Mouse (Mus musculus) left cerebral cortex, adult 2 months (tissue): ENCODE results near the gene Rad51. TPM values are rescaled to one million over a fixed set of nuclear protein-coding genes. Genes with fewer than 3 reads are reported as not detected.

Experiments
- DNase-seq, 2 experiments: peaks; one replicate each; pipeline ENCODE4 v3.0.0; 2021 to 2022; ENCODE audit warnings: low spot score in 2 of 2, mixed read lengths in 1 of 2; ENCODE audit errors: extremely low spot score in 1 of 2
- H3K27ac ChIP-seq: fragments of 200-600 bp; 2 replicates; pipeline ENCODE4 v1.8.1; 2022
- H3K4me3 ChIP-seq: fragments of 200-600 bp; 2 replicates; pipeline ENCODE4 v1.8.1; 2022
- CTCF ChIP-seq: fragments of 200-600 bp; IDR thresholded peaks from 2 replicates; pipeline ENCODE4 v1.8.1; 2022; ENCODE audit warnings: antibody characterized with exemption, mild to moderate bottlenecking, moderate library complexity
- intact Hi-C: fragments of 180-260 bp; cut with DNase I; formaldehyde crosslinking; loops from one replicate; pipeline ENCODE4 v1.15.1; 2025
- total RNA-seq, 2 experiments: library from RNA; stranded (reverse); gene quantifications; 2 replicates each; pipeline ENCODE4 v1.2.3; 2021

Rad51 gene
- total RNA-seq, 2 experiments from 2014 or later, result 0.82 to 0.97 TPM

DNA sequence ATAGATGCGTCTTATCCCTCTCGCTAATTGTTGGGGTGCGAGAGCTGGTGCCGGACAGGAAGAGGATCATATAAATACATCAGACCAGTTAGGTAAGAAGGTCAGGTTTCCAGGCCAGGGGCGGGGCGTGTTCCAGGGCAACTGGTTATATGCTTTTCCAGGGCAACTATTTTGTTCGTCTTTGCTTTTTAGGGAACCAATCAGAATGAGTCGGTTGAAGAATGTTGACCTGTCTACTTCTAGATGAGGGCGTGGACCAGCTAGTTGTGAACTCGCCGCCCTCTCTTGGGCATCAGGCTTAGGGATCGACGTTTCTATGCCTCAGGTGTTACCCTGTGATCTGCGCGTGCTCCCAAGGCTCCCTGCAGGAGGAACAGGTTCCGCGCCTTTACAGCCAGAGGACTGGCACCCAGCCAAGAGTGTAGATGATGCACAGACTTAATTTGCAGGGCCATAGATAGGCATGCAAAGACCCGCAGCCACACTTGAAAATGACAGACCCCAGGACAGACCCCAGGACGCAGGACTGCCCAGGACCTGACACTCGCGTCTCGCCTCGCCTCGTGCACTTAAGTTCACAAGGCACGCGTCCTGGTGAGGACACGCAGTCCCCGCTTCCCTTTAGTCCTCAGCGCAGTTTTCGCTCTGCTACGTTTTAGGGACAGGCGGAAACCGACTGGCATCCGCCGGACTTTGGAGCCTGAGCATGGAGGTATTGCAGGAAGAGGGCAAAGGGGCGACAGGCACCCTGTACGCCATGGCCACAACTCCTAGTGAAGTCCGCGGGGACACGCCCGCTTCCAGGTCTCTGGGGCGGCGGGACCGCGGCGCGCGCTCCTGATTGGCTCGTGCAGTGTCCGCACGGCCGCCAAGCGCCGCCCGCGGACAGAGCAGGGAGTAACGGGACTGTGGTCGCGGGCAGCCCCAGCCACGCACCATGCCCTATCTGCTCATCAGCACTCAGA is 54.6 kb downstream of the Rad51 start, which contains the start of gene Gchfr:
Gene Gchfr, plus strand, starts transcription at position 873 of the 965 bp plus-strand sequence.
- peak; percentile 19 for TF ChIP-seq CTCF
- Histone ChIP-seq H3K27ac (no peak within 1 kb of the TSS), H3K4me3 (peak within 1 kb of the TSS; percentile 59)
- peak; percentile 30 to 57 for DNase-seq
- intact Hi-C loops, result no loop called here

DNA sequence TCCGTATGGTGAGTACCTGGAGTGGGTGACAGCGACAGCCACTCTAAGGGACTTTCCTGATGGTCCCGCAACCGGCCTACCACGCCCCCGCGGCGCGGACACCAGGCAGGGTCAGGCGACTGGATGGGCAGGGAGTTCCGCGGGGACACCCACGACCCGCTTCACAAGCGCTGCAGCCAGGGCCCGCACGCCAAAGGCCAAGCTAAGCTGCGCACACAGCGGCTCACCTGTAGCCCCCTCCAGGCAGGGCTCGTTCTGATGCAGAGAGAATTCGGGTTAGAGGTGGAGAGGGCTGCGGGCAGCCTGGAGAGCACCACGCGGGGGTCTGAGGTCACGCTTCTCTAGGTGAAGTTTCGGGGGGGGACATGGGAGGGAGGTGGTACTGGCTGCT is 55.3 kb downstream of the Rad51 start:
- TF ChIP-seq CTCF, result no peak
- no peak for DNase-seq
- intact Hi-C loops, result no loop called here
- Histone ChIP-seq H3K4me3 (peak overlapping the region; percentile 59), H3K27ac (no peak overlapping the region)

DNA sequence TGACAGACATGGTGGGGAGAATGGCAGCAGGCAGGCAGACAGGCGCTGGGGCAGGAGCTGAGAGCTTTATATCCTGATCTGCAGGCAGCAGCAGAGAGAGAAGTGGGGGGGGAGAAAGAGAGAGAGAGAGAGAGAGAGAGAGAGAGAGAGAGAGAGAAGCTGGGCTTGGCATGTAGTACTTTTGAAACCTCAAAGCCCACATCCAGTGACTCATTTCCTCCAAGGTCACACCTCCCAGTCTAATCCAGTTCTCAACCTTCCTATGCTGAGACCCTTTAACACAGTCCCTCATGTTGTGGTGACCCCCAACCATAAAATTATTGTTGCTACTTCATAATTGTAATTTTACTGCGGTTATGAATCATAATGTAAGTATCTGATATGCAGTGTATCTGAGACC is 57.7 kb downstream of the Rad51 start:
- no peak for DNase-seq
- H3K4me3 ChIP-seq, result no peak overlapping the region
- intact Hi-C loops, result no loop called here
- H3K27ac ChIP-seq, result no peak overlapping the region
- TF ChIP-seq CTCF, result no peak

DNA sequence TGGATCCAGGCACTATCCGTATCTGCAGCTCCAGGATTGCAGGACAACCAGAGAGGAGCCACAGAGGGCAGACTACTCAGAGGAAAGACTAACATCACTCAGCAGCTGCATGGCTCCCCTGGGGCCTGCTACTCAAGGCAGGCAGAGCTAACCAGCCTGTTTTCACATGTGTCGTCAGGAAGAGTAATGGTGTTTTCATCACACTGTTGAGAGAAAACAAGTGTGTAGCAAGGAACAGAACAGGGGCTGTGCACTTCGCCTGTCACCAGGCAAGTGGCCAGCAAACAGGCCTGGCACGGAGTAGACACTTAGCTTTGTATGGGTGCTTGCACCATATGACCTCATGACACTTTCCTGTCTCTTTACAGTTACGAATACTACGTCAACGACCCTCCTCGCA is 59.0 kb downstream of the Rad51 start:
- DNase-seq, result no peak
- intact Hi-C loops, result no loop called here
- no peak for TF ChIP-seq CTCF
- Histone ChIP-seq H3K4me3 (no peak overlapping the region), H3K27ac (no peak overlapping the region)

DNA sequence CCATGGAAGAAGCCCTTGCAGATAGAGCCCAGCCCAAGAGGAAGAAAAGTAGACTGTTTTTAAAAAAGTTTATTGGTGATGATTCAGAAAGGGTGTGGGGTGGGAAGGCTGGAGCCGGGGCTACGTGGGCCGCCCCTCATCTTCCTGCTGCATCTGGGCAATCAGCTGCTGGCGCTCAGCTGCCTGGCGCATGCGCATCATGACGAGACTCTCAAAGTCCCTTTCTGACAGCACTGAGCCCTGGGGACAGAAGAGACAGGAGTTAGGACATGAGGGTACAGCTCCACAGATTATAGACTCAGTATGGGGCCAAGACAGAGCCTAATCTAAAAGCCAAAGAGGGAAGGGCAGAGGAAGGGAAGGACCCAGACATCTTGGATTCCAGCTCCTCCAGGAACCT is 59.9 kb downstream of the Rad51 start:
- TF ChIP-seq CTCF, result no peak
- no peak overlapping the region for H3K4me3 ChIP-seq
- intact Hi-C loops, result no loop called here
- no peak for DNase-seq
- no peak overlapping the region for H3K27ac ChIP-seq

DNA sequence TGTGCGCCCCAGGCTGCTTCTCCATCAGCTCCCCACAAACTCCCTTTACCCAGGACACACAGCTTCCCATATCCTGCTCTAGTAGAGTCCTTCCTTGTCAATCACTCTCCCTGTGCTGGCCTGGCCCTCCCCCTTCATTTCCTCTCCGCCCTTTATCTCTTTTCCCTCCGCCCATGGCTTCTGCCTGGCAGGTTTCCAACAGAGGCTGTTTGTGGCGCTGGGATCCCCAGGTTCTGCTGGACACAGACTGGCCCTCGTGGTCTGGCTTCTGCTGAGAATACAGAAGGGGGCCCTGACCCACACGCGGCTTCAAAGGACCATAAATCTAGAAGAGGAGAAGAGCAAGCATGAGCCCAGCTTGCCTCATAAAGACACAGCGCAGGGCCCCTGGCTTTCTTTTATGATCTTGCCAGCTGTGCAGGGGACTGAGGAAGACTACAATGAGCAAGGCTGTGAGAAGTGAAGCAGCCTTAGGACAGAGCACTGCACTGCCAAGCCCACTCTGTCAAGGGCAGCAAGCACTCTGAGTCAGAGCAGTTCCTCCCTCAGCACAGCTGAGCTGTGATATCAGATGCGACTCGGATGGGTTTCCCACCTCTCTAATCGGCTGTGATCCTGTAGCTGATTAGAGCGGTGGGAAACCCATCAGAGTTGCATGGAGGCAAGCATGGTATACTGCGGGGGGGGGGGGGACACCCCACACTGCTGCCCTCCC is 60.4 kb downstream of the Rad51 start:
- intact Hi-C loops, result no loop called here
- peak in 1 of 2 experiments; percentile 22 for DNase-seq
- no peak for TF ChIP-seq CTCF
- Histone ChIP-seq H3K27ac (no peak overlapping the region), H3K4me3 (no peak overlapping the region)

DNA sequence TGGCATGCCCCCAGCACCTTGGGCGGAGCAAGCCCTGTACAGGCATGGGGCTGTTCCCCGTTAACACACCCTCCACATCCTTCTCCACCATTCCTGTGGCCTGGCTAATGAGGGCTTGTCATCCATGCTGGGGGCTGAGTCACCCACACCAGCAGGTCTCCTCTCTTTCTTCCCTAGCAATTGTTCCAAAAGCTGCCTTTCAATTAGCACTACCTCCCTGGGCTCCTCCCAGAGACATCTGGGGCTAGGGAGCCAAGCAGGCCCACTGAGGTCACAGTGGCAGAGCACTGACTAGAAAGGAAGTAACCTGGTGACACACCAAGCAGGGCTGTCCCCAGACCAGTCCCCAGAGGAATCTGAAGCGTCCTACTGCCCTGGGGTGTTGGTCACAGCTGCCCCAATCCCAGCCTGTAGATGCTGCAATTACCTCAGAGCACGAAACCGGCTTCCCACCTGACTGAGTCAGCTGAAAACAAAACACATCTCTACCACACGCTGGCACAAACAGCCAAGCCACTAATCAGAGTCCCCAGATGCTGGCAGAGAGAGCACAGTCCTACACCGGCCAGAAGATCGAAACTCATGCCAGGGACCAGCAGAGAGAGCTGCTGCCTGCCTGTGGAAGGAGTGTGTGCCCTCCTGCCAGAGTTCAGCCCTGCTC is 61.5 kb downstream of the Rad51 start, which contains the start of gene Gm14137:
Gene Gm14137, plus strand, starts transcription at position 519 of the 661 bp plus-strand sequence.
- TF ChIP-seq CTCF, result no peak
- intact Hi-C loops, result no loop called here
- Histone ChIP-seq H3K27ac (no peak within 1 kb of the TSS), H3K4me3 (no peak within 1 kb of the TSS)
- no peak for DNase-seq

DNA sequence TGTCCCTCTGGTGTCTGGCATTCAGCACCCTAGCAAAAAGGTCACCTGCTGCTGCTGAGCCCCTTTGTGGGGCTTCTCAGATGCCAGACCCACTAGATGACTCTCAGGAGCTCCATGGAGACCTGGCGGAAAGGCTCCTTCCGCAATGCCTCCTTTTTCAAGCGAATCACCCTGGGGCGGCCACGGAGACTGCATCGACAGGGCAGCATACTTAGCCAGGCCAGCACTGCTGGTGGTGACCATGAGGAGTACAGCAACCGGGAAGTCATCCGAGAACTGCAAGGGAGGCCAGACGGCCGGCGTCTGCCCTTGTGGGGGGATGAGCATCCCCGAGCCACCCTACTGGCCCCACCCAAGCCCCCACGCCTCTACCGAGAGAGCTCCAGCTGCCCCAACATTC is 62.3 kb downstream of the Rad51 start:
- no peak for DNase-seq
- TF ChIP-seq CTCF, result no peak
- intact Hi-C loops, result no loop called here
- H3K27ac ChIP-seq, result no peak overlapping the region
- H3K4me3 ChIP-seq, result no peak overlapping the region

DNA sequence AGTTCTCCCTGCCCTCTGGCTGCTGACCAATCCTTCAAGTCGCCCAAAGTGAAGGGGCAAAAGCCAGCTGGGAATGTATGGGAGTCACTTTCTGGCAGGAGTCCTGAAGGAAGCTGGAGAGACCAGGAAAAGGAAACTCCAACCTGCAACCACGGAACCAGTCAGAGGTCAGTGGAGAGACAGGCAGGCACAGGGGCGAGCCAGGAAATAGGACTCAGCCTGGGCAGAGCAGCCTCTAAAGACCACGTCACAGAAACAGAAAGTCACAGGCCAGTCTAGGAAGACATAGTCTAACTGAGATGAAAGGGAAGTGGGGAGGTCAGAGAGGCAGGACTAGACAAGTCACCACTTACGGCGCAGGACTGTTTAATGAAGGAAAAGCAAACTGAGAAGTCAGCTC is 63.0 kb downstream of the Rad51 start:
- no peak overlapping the region for H3K27ac ChIP-seq

DNA sequence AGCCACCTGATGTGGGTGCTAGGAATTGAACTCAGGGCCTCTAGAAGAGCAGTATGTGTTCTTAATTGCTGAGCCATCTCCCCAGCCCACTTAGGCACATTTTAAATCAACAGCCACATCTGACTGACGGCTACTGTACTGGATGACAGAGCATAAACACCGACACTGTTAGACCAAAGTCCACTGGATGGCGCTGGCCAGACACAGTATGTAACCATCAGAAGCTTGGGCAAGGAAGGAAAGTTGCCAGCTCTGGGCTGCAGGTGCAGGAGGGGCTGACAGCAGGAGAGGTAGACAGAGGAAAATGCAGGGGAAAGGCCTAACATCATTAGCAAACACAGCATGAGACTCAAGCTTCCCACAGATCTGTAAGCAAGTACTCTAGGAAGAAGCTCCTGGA is 64.2 kb downstream of the Rad51 start:
- no peak for DNase-seq
- no peak overlapping the region for H3K4me3 ChIP-seq
- intact Hi-C loops, result no loop called here
- no peak overlapping the region for H3K27ac ChIP-seq
- TF ChIP-seq CTCF, result no peak

More for the DNA sequence above, 63.0 kb downstream of the Rad51 start:
- DNase-seq, result no peak
- intact Hi-C loops, result no loop called here
- no peak overlapping the region for H3K4me3 ChIP-seq
- TF ChIP-seq CTCF, result no peak

DNA sequence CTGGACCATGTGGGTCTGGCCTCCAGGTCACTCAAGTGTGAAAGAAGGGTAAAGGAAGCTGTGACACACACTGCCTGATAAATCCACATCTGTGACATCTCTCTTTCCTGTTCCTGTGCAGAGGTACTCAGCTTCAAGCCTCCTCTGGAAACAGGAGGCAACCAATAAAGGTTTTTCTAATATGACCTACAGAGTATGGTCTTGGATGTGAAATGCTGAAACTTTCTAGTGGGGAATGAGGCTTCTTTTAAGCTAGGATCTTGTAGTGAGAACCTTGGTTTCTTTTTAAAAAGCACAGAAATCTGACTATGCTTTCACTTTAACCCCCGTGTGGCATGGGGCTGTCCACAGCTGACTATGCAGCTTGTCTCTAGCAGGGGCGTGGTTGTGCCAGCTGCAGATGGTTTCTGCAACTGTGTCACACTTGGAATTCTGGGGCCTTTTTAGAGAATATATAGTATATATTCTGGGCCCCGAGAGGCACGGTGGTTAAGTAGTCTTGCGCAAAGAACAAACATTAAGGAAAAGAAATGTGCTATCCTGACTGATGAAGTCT is 64.9 kb downstream of the Rad51 start:
- TF ChIP-seq CTCF, result no peak
- no peak overlapping the region for H3K4me3 ChIP-seq
- DNase-seq, result no peak
- H3K27ac ChIP-seq, result no peak overlapping the region
- intact Hi-C loops, result no loop called here
